8 mouse cellular contexts compared by ENCODE assay signal in the genomic region with DNA sequence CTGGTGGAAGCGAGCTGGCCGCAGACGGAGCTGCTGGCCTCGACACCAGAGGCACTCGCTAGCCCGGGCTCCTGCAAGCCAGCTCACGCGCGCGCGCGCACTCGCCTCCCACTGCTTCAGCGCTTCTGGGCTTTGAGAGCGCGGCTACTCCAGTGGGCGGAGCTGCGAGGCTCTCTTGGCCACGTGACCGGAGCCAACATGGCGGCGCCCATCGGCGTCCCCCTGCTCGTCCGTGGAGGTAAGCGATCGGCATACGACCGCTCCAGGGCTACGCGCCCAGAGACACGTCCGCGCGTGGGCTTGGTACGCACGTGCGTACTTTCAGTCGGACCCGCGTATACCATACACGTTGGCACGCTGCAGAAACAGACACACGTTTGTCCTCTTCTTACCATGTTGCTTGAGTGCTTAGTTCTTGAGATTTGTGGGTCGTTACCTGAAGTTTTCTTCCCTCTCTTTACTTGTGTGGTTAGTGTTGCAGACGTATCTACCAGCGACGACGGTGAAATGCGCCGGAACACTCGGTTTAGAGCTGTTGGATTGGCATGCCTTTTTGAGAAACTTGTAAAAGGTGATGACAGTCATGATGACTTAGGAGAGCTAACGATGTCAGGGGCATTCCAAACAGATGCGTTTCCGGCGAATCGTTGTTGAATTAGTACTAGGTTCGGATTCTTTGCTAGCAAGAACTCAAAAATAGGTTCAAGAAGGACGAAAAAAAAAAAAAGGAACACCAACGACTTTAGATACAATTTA. TPM values are rescaled to one million over a fixed set of nuclear protein-coding genes. Genes with fewer than 3 reads are reported as not detected.
DNase-seq lines count a peak whose midpoint lies in the region; ATAC-seq lines count a peak whose summit lies in the region.

Gene Metap1d, plus strand, starts transcription at position 116 of the 756 bp plus-strand sequence.

- H3K4me2 ChIP-seq in hindbrain, embryonic 11.5 days (replicated peaks; ENCODE audit: low read depth, low read length), result peak within 1 kb of the TSS; percentile 59

- no peaks in the 10 kb centered on the region for H3K9me3 ChIP-seq in hindbrain, embryonic 11.5 days (ENCODE audit: control insufficient read depth, low read length)

- H3K27ac ChIP-seq in hindbrain, embryonic 11.5 days (ENCODE audit: low read depth, low read length), result no peak within 1 kb of the TSS

- DNase-seq in Muller cell, postnatal 12 days (ENCODE audit: inconsistent ontology term), result peak; percentile 97
- DNase-seq in cerebellum, adult 9-11 months, result peak; percentile 97
- DNase-seq in frontal cortex, adult 2 months (ENCODE audit: extremely low spot score in 1 of 2, low spot score in 1 of 2), result peak; percentile 91 to 97
- peak; percentile 98 for DNase-seq in hindbrain, embryonic 11.5 days (ENCODE audit: low spot score)
- peak; percentile 91 to 95 for DNase-seq in layer of hippocampus, postnatal 10 days (ENCODE audit: low spot score in 2 of 2)
- peak; percentile 96 for DNase-seq in lung, postnatal 10 days
- DNase-seq in ovary, postnatal 36 days (ENCODE audit: low spot score), result peak; percentile 93
- DNase-seq in thymus, postnatal 25 days, result peak; percentile 92

- H3K4me1 ChIP-seq in hindbrain, embryonic 11.5 days (replicated peaks; ENCODE audit: control insufficient read depth, insufficient read depth, low read length), result no peaks in the 10 kb centered on the region

- peak within 1 kb of the TSS; percentile 69 for H3K9ac ChIP-seq in hindbrain, embryonic 11.5 days (ENCODE audit: low read depth, low read length)

- WGBS in hindbrain, embryonic 11.5 days, result under 1% methylated on average over 61 of the region's 61 CpGs

- peak within 1 kb of the TSS; percentile 63 for H3K4me3 ChIP-seq in hindbrain, embryonic 11.5 days (ENCODE audit: low read depth, low read length)

- H3K27me3 ChIP-seq in hindbrain, embryonic 11.5 days (ENCODE audit: control insufficient read depth, insufficient read depth, low read length), result peaks cover 2% of the 10 kb centered on the region; the same call in 1 of the 2 replicates

- ATAC-seq in hindbrain, embryonic 11.5 days (ENCODE audit: low FRiP score), result peak; percentile 96

- no peaks in the 10 kb centered on the region for H3K36me3 ChIP-seq in hindbrain, embryonic 11.5 days (ENCODE audit: control insufficient read depth, insufficient read depth, low read length)

RNA-seq across cellular contexts. Expression of gene Metap1d, which starts in this region (rescaled TPM):
- 67.0 and 76.9 TPM in 2 replicates for polyA plus RNA-seq in frontal cortex, adult 2 months (2012; rRNA removed)
- 29.9 and 38.0 TPM in 2 replicates for polyA plus RNA-seq in hindbrain, embryonic 11.5 days (2014; fragmentation: Nextera tagmentation; extraction: Ambion mirVana)
- total RNA-seq in layer of hippocampus, postnatal 10 days (2021), result 10 to 100 TPM; 19.7 to 26.4 TPM
